Mouse (Mus musculus): ENCODE measurements around the gene Tmem235. TPM values are rescaled to one million over a fixed set of nuclear protein-coding genes. Genes with fewer than 3 reads are reported as not detected.

Gene Tmem235
- polyA plus RNA-seq, 1 experiment from 2014 or later = not detected

- H3K36me3 ChIP-seq (replicated peaks; ENCODE audit: control insufficient read depth, insufficient read depth, low read depth, low read length) = peaks cover 18% of the 10 kb centered on the region
- 94% methylated on average over 10 of the region's 10 CpGs for WGBS
- no peak overlapping the region for H3K27ac ChIP-seq (replicated peaks; ENCODE audit: low read depth, low read length)
- H3K4me2 ChIP-seq (ENCODE audit: low read depth, low read length) = no peak overlapping the region
- no peaks in the 10 kb centered on the region for H3K9me3 ChIP-seq (replicated peaks; ENCODE audit: control insufficient read depth, low read length)
- no peak for DNase-seq (ENCODE audit: low spot score)
- no peak; the same call in 1 of the 2 replicates for ATAC-seq (replicated peaks; ENCODE audit: insufficient number of reproducible peaks, low FRiP score, low TSS enrichment, low read depth)
- H3K4me3 ChIP-seq (ENCODE audit: low read depth, low read length) = no peak overlapping the region
- H3K9ac ChIP-seq (replicated peaks; ENCODE audit: low read length) = no peak overlapping the region
- peaks cover 3% of the 10 kb centered on the region; the same call in 1 of the 2 replicates for H3K4me1 ChIP-seq (ENCODE audit: control insufficient read depth, insufficient read depth, low read length)
- H3K27me3 ChIP-seq (ENCODE audit: control insufficient read depth, insufficient read depth, low read length) = peaks cover 15% of the 10 kb centered on the region
Observed at GRCm38 (mm10) chr11:117857462-117857861, 3.1 kb upstream of the Tmem235 start.

- Histone ChIP-seq H3K27me3 (ENCODE audit: control insufficient read depth, insufficient read depth, low read length) (peaks cover 19% of the 10 kb centered on the region), H3K4me2 (ENCODE audit: low read depth, low read length) (no peak overlapping the region), H3K4me1 (ENCODE audit: control insufficient read depth, insufficient read depth, low read length) (peaks cover 3% of the 10 kb centered on the region; the same call in 1 of the 2 replicates), H3K9ac (replicated peaks; ENCODE audit: low read length) (no peak overlapping the region), H3K9me3 (replicated peaks; ENCODE audit: control insufficient read depth, low read length) (no peaks in the 10 kb centered on the region), H3K27ac (replicated peaks; ENCODE audit: low read depth, low read length) (no peak overlapping the region), H3K36me3 (replicated peaks; ENCODE audit: control insufficient read depth, insufficient read depth, low read depth, low read length) (peaks cover 9% of the 10 kb centered on the region), H3K4me3 (ENCODE audit: low read depth, low read length) (no peak overlapping the region)
- WGBS = 59% methylated on average over 3 of the region's 3 CpGs
- DNase-seq (ENCODE audit: low spot score) (no peak), ATAC-seq (replicated peaks; ENCODE audit: insufficient number of reproducible peaks, low FRiP score, low TSS enrichment, low read depth) (no peak)
Observed at GRCm38 (mm10) chr11:117858392-117858791, 2.2 kb upstream of the Tmem235 start.

DNA sequence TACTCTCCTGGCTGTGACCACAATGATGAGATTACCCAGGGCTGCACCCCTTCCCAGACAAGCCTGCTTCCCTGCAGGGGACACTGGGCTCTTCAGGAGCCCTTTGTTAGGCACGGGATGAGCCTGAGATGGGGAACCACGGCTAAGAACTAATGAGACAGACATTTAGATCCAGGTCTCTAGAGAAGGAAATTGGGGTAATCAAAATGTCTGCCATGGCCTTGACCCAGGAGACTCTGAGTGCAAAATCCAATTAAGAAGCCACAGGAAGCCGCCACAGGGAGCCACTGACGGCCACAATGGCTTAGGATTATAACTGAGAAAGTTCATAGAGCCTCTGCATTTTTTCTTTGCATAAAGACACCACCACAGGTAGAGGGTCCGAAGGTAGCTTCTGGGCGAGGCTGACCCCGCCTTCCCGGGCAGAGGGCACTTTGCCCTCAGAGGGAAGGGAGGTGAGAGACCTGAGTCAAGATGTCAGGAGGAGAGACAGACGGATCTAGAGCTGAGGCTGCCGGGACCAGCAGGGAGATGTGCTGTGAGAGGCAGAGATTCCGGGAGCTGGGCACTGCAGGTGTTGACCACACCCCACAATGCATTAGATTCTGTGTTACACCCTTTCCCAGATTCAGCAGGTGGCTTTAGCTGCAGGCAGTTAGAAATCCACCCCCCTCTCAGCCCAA lies 2.8 kb downstream of the Tmem235 start:
- ATAC-seq (replicated peaks; ENCODE audit: insufficient number of reproducible peaks, low FRiP score, low TSS enrichment, low read depth) (no peak), DNase-seq (ENCODE audit: low spot score) (no peak)
- Histone ChIP-seq H3K4me3 (ENCODE audit: low read depth, low read length) (no peak overlapping the region), H3K9ac (replicated peaks; ENCODE audit: low read length) (no peak overlapping the region), H3K9me3 (replicated peaks; ENCODE audit: control insufficient read depth, low read length) (no peaks in the 10 kb centered on the region), H3K27me3 (ENCODE audit: control insufficient read depth, insufficient read depth, low read length) (peaks cover 19% of the 10 kb centered on the region), H3K4me1 (ENCODE audit: control insufficient read depth, insufficient read depth, low read length) (peaks cover 3% of the 10 kb centered on the region; the same call in 1 of the 2 replicates), H3K4me2 (ENCODE audit: low read depth, low read length) (no peak overlapping the region), H3K27ac (replicated peaks; ENCODE audit: low read depth, low read length) (no peak overlapping the region), H3K36me3 (replicated peaks; ENCODE audit: control insufficient read depth, insufficient read depth, low read depth, low read length) (no peaks in the 10 kb centered on the region)
- 23% methylated on average over 11 of the region's 11 CpGs for WGBS

GRCm38 (mm10) chr11:117864805-117865204 lies 4.3 kb downstream of the Tmem235 start:
- ATAC-seq (replicated peaks; ENCODE audit: insufficient number of reproducible peaks, low FRiP score, low TSS enrichment, low read depth) = no peak
- WGBS = 54% methylated on average over 2 of the region's 2 CpGs
- Histone ChIP-seq H3K9ac (replicated peaks; ENCODE audit: low read length) (no peak overlapping the region), H3K4me1 (ENCODE audit: control insufficient read depth, insufficient read depth, low read length) (peaks cover 3% of the 10 kb centered on the region; the same call in 1 of the 2 replicates), H3K9me3 (replicated peaks; ENCODE audit: control insufficient read depth, low read length) (no peaks in the 10 kb centered on the region), H3K27ac (replicated peaks; ENCODE audit: low read depth, low read length) (no peak overlapping the region), H3K36me3 (replicated peaks; ENCODE audit: control insufficient read depth, insufficient read depth, low read depth, low read length) (no peaks in the 10 kb centered on the region), H3K4me3 (ENCODE audit: low read depth, low read length) (no peak overlapping the region), H3K4me2 (ENCODE audit: low read depth, low read length) (no peak overlapping the region), H3K27me3 (ENCODE audit: control insufficient read depth, insufficient read depth, low read length) (peaks cover 15% of the 10 kb centered on the region)
- DNase-seq (ENCODE audit: low spot score) = no peak

DNA sequence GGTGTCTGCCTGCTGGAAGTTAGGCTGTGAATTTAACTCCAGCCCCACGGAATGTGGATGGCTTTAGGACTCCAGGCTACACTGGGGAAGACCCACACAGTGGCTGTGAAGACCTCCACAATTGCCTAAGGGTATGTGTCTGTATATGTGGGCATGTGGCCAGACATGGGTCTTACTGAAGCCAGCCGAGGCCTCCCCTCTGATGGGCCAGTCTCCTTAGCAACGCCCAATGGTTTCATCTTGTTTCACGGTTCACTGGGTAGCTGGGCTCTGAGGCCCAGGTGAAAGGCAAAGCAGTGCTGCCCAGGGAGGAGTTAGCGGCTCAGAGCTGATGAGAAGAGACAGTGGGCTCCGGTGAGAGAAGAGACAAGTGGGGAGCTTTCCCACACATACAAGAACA lies 5.4 kb downstream of the Tmem235 start:
- 0 out of 2 replicates have a peak, but pooled peaks have one; percentile 30 for ATAC-seq (replicated peaks; ENCODE audit: insufficient number of reproducible peaks, low FRiP score, low TSS enrichment, low read depth)
- H3K9me3 ChIP-seq (replicated peaks; ENCODE audit: control insufficient read depth, low read length) = no peaks in the 10 kb centered on the region
- no peaks in the 10 kb centered on the region for H3K4me1 ChIP-seq (ENCODE audit: control insufficient read depth, insufficient read depth, low read length)
- H3K4me3 ChIP-seq (ENCODE audit: low read depth, low read length) = no peak overlapping the region
- peak; percentile 26 for DNase-seq (ENCODE audit: low spot score)
- H3K4me2 ChIP-seq (ENCODE audit: low read depth, low read length) = no peak overlapping the region
- 30% methylated on average over 6 of the region's 6 CpGs for whole genome bisulfite sequencing
- peaks cover 9% of the 10 kb centered on the region for H3K27me3 ChIP-seq (ENCODE audit: control insufficient read depth, insufficient read depth, low read length)
- H3K27ac ChIP-seq (replicated peaks; ENCODE audit: low read depth, low read length) = no peak overlapping the region
- H3K9ac ChIP-seq (replicated peaks; ENCODE audit: low read length) = 0 out of 2 replicates have a peak overlapping the region, but pooled peaks have one; percentile 9
- H3K36me3 ChIP-seq (replicated peaks; ENCODE audit: control insufficient read depth, insufficient read depth, low read depth, low read length) = no peaks in the 10 kb centered on the region

GRCm38 (mm10) chr11:117870688-117871365 lies 10.3 kb downstream of the Tmem235 start:
- H3K36me3 ChIP-seq (replicated peaks; ENCODE audit: control insufficient read depth, insufficient read depth, low read depth, low read length) = no peaks in the 10 kb centered on the region
- H3K9me3 ChIP-seq (replicated peaks; ENCODE audit: control insufficient read depth, low read length) = no peaks in the 10 kb centered on the region
- no peak for ATAC-seq (replicated peaks; ENCODE audit: insufficient number of reproducible peaks, low FRiP score, low TSS enrichment, low read depth)
- H3K4me2 ChIP-seq (ENCODE audit: low read depth, low read length) = no peak overlapping the region
- peaks cover 3% of the 10 kb centered on the region; the same call in 1 of the 2 replicates for H3K4me1 ChIP-seq (ENCODE audit: control insufficient read depth, insufficient read depth, low read length)
- H3K4me3 ChIP-seq (ENCODE audit: low read depth, low read length) = no peak overlapping the region
- 32% methylated on average over 12 of the region's 12 CpGs for WGBS
- H3K27me3 ChIP-seq (ENCODE audit: control insufficient read depth, insufficient read depth, low read length) = no peaks in the 10 kb centered on the region
- peak; percentile 86 for DNase-seq (ENCODE audit: low spot score)
- H3K27ac ChIP-seq (replicated peaks; ENCODE audit: low read depth, low read length) = no peak overlapping the region
- no peak overlapping the region for H3K9ac ChIP-seq (replicated peaks; ENCODE audit: low read length)

DNA sequence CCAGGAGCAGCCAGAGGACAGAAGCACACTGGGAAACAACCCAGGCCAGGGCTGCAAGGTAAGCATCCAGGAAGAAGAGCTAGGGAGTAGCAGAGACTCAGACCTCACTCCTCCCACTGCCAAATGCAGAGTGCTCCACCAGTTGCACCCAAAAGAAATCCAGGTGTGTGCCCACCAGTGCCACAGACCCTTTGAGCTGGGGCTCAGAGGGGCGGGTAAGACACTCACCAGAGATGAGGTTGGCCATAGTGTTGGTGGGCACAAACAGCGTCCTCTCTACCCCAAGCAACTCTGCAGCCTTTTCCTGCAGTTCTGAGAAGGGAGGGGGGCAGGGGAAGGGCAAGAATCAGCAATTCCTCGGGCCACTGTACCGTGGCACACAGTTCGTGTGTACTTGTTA lies 10.8 kb downstream of the Tmem235 start:
- no peak for ATAC-seq (replicated peaks; ENCODE audit: insufficient number of reproducible peaks, low FRiP score, low TSS enrichment, low read depth)
- Histone ChIP-seq H3K9ac (replicated peaks; ENCODE audit: low read length) (no peak overlapping the region), H3K4me3 (ENCODE audit: low read depth, low read length) (no peak overlapping the region), H3K36me3 (replicated peaks; ENCODE audit: control insufficient read depth, insufficient read depth, low read depth, low read length) (no peaks in the 10 kb centered on the region), H3K27me3 (ENCODE audit: control insufficient read depth, insufficient read depth, low read length) (no peaks in the 10 kb centered on the region), H3K4me2 (ENCODE audit: low read depth, low read length) (no peak overlapping the region), H3K27ac (replicated peaks; ENCODE audit: low read depth, low read length) (no peak overlapping the region), H3K9me3 (replicated peaks; ENCODE audit: control insufficient read depth, low read length) (no peaks in the 10 kb centered on the region), H3K4me1 (ENCODE audit: control insufficient read depth, insufficient read depth, low read length) (peaks cover 3% of the 10 kb centered on the region; the same call in 1 of the 2 replicates)
- WGBS = 76% methylated on average over 5 of the region's 5 CpGs
- DNase-seq (ENCODE audit: low spot score) = no peak

Data from embryonic facial prominence, embryonic 11.5 days (tissue).